Mouse (Mus musculus) embryo, embryonic 10 days (tissue): ENCODE data around the gene Olfm3.

Experiments
- DNase-seq: peaks from one replicate; pipeline ENCODE4 v3.0.0-alpha.2; 2015; ENCODE audit warnings: low spot score

Olfm3 gene

DNA sequence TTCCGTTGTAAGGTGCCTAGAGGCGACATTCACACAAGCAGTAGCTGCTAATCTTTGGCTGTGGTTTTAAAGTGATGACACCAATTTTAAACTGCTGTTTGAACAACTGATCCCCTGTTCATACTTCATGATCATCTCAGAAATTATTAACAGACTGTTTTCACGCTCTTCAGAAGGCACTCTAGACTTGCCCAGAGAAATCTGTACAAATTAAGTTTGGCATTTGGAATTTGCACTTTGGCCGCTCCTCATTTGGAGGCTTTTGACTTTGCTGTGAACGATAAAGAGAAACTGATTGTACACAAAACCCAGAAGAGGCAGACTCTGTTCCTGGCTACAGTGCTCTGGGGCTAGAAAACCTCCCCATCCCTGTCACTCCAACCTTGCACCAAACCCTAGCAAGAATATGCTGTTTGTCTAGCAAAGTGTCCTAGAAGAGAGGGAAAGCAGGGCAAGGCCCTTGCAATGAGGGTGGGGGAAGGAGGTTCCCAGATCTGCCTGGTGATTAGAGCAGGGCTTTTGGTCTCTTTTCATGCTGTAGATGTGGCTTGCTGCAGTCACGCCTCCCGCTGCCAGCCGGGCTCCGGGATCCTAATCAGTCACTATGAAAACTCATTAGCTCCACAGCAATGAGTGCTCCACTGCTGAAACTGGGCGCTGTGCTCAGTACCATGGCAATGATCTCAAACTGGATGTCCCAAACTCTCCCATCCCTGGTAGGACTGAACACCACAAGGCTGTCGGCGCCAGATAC, 176.7 kb downstream of the Olfm3 start:
- peak; percentile 22 for DNase-seq

DNA sequence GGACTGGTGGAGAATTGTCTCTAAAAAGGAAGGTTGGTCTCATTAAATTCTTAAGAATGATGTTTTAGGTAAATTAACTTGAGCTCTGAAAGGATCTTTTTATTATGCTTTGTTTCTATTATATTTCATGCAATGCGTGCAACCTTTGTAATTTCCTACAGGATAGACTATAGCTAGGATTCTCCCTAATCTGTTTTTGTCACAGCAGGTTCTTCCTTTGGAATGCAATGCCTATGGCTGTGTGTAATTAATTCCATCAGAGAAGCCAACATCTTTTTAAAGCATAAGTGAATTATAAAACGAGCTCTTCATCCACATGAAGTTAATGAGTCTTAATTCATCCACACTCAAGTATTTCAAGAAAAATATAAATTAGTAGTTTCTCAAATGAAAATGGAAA, 177.5 kb downstream of the Olfm3 start:
- no peak for DNase-seq

DNA sequence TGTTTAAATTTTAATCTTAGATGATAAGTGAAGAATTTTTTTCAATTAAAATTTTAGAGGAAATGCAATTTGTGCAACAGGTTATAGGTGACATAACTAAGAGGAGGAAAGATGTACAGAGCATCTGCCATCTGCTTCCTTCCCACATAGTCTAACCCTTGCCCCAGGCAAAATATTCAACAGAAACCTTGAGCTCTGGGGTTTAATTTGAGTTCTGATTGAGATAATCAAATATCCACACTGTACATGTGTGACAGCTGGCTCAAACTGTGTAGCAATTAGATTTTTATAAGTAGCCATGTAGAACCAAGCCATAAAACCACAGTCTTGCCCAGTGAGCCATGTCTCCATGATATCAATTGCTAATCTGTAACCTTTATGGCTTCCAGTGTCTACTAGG, 179.1 kb downstream of the Olfm3 start:
- DNase-seq = no peak

DNA sequence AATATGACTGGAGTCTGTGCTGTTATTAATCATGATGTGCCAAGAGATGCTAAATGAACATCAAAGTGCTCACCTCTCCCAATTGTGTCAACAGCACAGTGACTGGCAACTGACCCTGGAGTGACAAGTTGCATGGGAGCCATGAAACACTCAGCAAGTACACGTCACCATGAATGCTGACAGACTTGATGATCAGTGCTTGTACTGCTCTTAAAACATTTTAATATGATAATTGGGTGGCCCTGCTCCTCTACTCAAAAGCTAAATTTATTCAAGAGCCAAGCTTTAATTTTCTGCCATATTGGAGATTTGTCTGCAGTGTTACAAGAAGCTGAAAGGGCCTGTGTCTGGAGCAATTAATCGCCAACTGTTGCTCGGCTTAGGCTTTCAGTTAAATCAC, 184.4 kb downstream of the Olfm3 start:
- no peak for DNase-seq

DNA sequence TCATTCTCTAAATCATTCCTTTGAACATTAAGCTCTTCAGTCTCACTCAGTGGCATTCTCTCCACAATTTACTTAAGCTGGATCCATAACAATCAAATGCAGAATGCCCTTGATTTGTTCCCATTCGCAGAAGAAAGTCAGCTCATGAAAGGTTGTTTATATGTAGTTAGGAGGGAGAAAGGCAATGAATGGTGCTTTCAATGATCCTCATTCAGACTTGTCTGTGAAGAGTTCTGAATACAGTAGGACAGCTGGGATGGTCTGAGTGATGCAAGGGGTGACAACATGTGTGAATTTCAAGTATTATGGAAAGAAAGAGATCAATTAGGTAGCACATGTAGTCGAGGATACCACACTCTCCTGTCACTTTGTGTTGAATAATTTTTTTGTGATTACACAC, 186.8 kb downstream of the Olfm3 start:
- DNase-seq = no peak

DNA sequence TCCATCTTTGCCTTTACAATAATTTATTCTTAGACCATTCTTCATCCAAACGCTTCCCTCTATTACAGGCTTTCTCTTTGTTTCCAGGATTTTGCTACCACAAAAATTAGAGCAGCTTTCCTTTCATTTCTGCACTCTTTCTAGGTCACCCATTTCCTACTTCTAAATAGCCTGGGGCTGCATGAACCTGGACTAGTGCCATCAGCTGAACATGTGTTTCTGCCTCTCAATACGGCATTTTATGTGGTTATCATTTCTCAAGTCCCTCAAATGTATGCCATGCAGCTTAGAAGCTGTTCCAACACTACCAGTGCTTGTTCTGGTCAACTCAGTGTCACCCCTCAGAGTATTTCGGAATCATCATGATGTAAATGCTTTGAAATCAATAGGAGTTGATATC, 191.6 kb downstream of the Olfm3 start:
- no peak for DNase-seq

DNA sequence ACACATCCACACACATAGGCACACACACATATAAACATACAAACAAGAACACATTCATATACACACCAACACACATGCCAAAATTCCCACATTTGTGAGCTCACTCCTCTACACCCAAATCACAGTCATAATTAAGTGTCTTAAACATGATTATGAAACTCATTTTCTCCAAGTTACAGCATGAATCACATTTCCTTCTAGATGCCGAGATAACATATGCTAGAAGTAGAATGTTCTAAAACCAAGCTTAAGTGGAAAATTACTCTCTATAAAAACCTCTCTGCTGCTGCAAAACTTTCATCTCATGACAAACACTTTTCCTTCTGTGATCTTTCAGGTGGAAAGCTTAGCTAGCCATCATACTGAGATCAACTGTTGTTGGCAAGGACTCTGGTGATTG, 195.7 kb downstream of the Olfm3 start:
- DNase-seq = no peak

DNA sequence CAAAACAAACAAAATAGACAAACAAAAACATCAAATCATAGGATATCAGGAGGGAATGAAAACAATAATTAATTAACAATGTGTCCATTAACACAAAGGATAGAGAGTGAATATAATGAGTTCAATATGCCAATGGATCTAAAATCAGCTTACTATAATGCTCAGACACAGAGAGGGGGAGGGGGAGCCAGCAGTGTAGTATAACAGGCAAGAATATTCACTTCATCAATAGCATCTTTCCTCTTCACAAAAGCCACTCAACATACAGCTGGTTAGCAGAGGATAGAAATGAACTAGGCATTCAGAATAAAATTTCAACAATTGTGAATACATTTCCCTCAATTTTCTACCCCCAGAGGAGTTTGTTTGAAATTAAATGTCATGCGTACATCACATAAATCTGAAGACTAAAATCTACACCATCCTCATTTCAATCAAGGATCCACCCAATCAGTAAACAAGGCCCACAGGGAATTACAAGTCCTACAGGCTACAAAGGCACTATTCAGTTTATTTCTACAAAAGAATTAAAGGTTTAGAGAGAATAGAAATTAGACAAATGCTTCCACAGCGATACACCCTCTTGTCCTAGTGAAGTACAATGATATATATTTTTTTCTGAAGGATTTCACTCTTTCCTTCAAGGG, 200.4 kb downstream of the Olfm3 start:
- no peak for DNase-seq

DNA sequence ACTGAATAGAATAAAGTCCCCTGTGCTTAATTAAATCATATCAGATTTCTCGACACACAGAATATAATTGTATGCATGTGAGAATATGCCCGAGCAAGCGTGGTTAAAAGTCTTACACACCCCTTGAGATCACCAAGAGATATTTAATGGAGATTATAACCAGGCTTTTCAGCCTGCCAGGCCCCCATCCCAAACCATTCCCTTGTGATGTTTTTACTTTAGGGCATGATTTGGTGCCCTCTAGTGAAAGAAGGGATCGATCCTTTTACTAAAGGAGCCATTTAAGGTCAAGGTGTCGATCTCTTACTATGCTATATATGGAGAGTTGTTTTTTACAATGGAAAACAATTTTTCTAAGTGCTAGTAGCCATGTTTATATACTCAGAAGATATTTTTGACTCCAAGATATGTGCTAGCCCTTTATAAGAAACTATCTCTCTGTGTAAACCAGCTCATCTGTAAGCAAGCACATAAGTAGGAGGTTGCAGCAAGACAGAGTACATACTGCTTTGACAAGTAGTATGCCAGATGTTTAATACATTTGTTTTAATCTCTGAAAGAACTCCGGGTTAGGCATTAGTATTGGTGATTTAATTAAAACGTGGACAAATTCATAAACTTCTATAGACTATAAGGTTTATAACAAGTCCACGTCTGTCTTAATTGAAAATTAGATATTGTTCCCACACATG, 201.1 kb downstream of the Olfm3 start:
- DNase-seq = peak; percentile 57

DNA sequence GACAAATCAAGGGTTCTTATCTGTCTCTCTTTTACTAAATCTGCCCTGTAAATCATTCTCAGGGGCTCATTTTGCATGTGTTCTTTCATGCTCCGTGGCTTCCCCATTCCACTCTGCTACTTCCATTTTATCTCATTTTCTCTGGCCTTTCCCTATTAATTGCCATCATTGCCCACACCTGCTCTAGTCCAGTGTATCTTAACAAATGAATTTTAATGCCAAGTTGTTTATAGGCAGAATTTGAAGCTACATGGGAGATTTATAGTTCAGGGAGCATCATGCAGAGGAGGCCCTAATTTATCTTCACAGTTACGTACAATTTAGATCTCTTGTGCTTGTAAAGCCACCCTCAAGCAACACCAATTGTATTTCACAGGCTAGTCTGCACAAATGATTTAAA, 241.8 kb downstream of the Olfm3 start:
- DNase-seq = no peak

DNA sequence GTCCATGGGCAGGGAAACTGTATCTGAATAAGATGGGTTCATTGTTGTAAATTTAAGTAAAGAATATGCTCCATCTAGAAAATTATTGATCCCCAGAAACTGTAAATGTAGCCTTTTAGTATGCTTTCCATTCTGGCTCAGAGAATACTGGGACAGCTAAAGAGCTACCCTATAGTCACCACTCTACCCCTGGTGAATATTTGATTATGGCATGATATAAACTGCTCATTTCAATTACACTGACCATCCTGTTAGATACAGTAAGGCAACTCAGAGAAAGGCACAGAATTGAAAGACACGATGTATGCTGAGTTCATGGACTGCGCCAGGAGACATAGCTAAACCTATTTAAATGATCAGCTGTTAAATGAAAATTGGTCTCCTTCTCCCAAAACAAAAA, 242.4 kb downstream of the Olfm3 start:
- DNase-seq = no peak

DNA sequence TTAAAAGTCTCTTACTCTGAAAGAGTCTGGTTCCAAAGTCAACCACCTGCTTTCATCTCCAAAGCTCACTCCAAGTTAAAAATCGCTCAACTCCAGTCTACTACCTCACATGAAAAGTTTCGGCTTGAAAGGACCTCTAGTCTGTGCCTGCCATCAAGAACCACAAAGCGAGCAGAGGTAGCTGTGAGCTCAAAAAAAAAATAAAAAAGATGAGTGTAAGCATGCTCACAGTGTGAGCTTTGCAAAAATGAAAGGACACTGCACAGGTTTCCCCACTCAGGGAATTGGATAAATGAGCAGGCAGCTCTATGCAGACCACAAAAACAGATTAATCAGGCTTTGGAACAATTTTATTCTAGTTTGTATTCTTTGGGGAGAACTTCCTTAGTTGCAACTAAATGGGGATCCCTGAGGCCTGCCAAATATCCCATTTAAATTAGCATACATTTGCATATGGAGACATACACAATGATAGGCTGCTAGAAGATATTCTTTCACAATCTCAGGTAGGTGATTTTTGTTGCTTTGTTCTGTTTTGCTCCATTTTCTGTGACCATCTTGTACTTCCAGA, 255.1 kb downstream of the Olfm3 start:
- DNase-seq = no peak

DNA sequence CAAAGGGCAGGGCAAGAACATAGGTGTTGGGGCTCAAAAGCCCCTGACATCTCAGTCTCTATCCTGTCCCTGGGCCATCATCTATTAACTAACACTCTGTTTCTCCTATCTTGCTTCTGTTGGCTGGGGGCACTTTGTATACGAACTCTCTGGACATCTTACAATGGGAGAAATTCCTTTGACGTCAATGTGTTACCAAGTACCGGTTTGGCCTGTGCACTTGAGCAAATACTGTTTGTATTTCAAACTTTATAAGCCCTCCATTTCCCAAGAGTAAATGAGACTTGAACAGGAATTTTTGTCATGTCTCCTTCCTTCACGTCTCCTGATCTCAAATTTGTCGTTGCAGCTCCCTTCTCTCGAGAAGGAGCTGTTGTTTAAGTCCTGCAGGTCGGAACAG, 270.7 kb downstream of the Olfm3 start:
- no peak for DNase-seq
